Mouse (Mus musculus): Measurements from ENCODE around the gene Heyl. TPM values are rescaled to one million over a fixed set of nuclear protein-coding genes. Genes with fewer than 3 reads are reported as not detected.

Gene Heyl
- polyA plus RNA-seq, 1 experiment from 2014 or later: 34.0 TPM

- ATAC-seq (ENCODE audit: insufficient read depth, low FRiP score, low TSS enrichment): no peak
- no peak overlapping the region for H3K4me2 ChIP-seq (ENCODE audit: low read depth)
- H3K4me1 ChIP-seq (ENCODE audit: control insufficient read depth, insufficient read depth, low read length): no peaks in the 10 kb centered on the region
- no peak overlapping the region for H3K4me3 ChIP-seq (ENCODE audit: low read depth, low read length)
- DNase-seq (ENCODE audit: low spot score): no peak
- no peak overlapping the region for H3K9ac ChIP-seq (ENCODE audit: low read length)
- H3K27me3 ChIP-seq (ENCODE audit: control insufficient read depth, insufficient read depth, low read length): no peaks in the 10 kb centered on the region
- WGBS: 96% methylated on average over 21 of the region's 22 CpGs
- H3K36me3 ChIP-seq (ENCODE audit: control insufficient read depth, insufficient read depth, low read length): peaks cover 47% of the 10 kb centered on the region
- no peaks in the 10 kb centered on the region for H3K9me3 ChIP-seq (ENCODE audit: control insufficient read depth, low read length)
- H3K27ac ChIP-seq (ENCODE audit: low read depth, low read length): no peak overlapping the region
These were observed 64.0 kb downstream of the Heyl start for GRCm38 (mm10) chr4:123297195-123297960.

DNA sequence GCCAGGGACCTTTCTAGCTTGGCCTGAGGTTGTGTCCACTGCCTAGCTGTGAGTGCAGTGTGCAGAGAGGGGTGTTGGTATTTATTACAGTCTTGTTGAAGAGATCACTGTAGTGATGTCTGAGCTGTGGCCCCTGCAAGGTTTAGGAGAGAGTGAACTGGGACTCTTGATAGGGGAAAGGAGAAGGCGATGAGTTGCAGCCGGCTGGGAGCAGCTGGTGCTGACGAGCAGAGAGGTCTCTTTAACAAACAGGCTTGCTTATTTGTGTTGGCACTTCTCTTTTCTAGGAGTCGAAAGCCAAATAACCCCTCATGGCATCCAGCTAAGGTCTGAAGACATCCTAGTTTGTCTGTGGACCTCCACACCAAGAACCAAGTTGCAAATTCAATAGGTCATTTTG lies 64.9 kb downstream of the Heyl start:
- WGBS: 87% methylated on average over 4 of the region's 4 CpGs
- no peak overlapping the region for H3K4me2 ChIP-seq (ENCODE audit: low read depth)
- H3K36me3 ChIP-seq (ENCODE audit: control insufficient read depth, insufficient read depth, low read length): peaks cover 46% of the 10 kb centered on the region

DNA sequence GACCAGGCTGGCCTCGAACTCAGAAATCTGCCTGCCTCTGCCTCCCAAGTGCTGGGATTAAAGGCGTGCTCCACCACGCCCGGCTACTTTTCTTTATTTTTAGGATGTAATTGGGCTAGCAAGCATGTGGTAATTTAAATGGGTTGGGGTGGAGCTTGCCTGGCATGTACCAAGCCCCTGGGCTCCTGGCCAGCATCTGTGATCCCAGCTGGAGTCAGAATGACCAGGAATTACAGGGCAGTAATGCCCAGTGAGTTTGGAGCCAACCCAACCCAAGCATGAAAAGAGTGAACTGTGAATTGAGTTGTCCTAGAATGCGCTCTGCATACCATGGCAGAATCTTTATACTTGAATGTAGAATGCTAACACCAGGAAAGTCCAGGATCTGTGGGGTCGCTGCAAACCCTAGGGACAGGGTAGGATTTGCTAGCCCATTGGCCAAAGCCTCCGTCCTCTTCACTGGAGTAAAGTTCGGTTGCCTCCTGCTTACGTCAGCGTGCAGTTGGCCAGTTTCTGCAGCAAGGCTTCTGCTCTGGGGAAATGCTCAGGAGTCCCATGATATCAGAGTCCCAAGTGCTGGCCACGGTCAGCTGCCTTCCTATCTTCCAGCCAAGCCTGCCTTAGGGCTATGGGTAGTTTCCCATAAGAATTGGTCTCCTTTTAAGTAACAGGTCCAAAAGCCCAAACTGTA lies 65.8 kb downstream of the Heyl start:
- ATAC-seq (ENCODE audit: insufficient read depth, low FRiP score, low TSS enrichment) (no peak), DNase-seq (ENCODE audit: low spot score) (no peak)
- Histone ChIP-seq H3K36me3 (ENCODE audit: control insufficient read depth, insufficient read depth, low read length) (peaks cover 46% of the 10 kb centered on the region), H3K9me3 (ENCODE audit: control insufficient read depth, low read length) (no peaks in the 10 kb centered on the region), H3K27me3 (ENCODE audit: control insufficient read depth, insufficient read depth, low read length) (no peaks in the 10 kb centered on the region), H3K4me2 (ENCODE audit: low read depth) (no peak overlapping the region), H3K4me1 (ENCODE audit: control insufficient read depth, insufficient read depth, low read length) (no peaks in the 10 kb centered on the region), H3K27ac (ENCODE audit: low read depth, low read length) (no peak overlapping the region), H3K9ac (ENCODE audit: low read length) (no peak overlapping the region), H3K4me3 (ENCODE audit: low read depth, low read length) (no peak overlapping the region)
- 95% methylated on average over 11 of the region's 11 CpGs for WGBS

More for the DNA sequence above, 64.9 kb downstream of the Heyl start:
- DNase-seq (ENCODE audit: low spot score) (no peak), ATAC-seq (ENCODE audit: insufficient read depth, low FRiP score, low TSS enrichment) (no peak)
- Histone ChIP-seq H3K27ac (ENCODE audit: low read depth, low read length) (no peak overlapping the region), H3K4me3 (ENCODE audit: low read depth, low read length) (no peak overlapping the region), H3K9ac (ENCODE audit: low read length) (no peak overlapping the region), H3K9me3 (ENCODE audit: control insufficient read depth, low read length) (no peaks in the 10 kb centered on the region), H3K4me1 (ENCODE audit: control insufficient read depth, insufficient read depth, low read length) (no peaks in the 10 kb centered on the region), H3K27me3 (ENCODE audit: control insufficient read depth, insufficient read depth, low read length) (no peaks in the 10 kb centered on the region)

Other genes with a start within 250 kb of the Heyl start
- gene Mycl, start 237.9 kb upstream of the Heyl start, polyA plus RNA-seq (2014; fragmentation: Nextera tagmentation; extraction: Ambion mirVana): 95.5 and 101 TPM in 2 replicates
- gene Trit1, start 217.0 kb upstream of the Heyl start, polyA plus RNA-seq (2014; fragmentation: Nextera tagmentation; extraction: Ambion mirVana): 22.3 and 25.4 TPM in 2 replicates
- gene Bmp8b, start 128.4 kb upstream of the Heyl start, polyA plus RNA-seq (2014; fragmentation: Nextera tagmentation; extraction: Ambion mirVana): 0.12 and 0.28 TPM in 2 replicates
- gene Oxct2b, start 117.3 kb upstream of the Heyl start, polyA plus RNA-seq (2014; fragmentation: Nextera tagmentation; extraction: Ambion mirVana): 0.23 TPM in 1 of 2 replicates, not detected in the other
- gene Ppie, start 93.6 kb upstream of the Heyl start, polyA plus RNA-seq (2014; fragmentation: Nextera tagmentation; extraction: Ambion mirVana): 98.6 and 103 TPM in 2 replicates
- 0.80 and 1.7 TPM in 2 replicates for gene Hpcal4, start 50.3 kb upstream of the Heyl start, polyA plus RNA-seq (2014; fragmentation: Nextera tagmentation; extraction: Ambion mirVana)
- not detected in 2 replicates for gene Nt5c1a, start 32.1 kb upstream of the Heyl start, polyA plus RNA-seq (2014; fragmentation: Nextera tagmentation; extraction: Ambion mirVana)
- gene Pabpc4, start 28.8 kb downstream of the Heyl start, polyA plus RNA-seq (2014; fragmentation: Nextera tagmentation; extraction: Ambion mirVana): 41.4 and 46.6 TPM in 2 replicates
- not detected in 2 replicates for gene Oxct2a, start 90.1 kb downstream of the Heyl start, polyA plus RNA-seq (2014; fragmentation: Nextera tagmentation; extraction: Ambion mirVana)
- gene Bmp8a, start 109.7 kb downstream of the Heyl start, polyA plus RNA-seq (2014; fragmentation: Nextera tagmentation; extraction: Ambion mirVana): 0.15 and 0.45 TPM in 2 replicates

Data from neural tube, embryonic 11.5 days (tissue).